Mouse (Mus musculus): ENCODE data around the gene 4930564D02Rik.

4930564D02Rik gene

DNA sequence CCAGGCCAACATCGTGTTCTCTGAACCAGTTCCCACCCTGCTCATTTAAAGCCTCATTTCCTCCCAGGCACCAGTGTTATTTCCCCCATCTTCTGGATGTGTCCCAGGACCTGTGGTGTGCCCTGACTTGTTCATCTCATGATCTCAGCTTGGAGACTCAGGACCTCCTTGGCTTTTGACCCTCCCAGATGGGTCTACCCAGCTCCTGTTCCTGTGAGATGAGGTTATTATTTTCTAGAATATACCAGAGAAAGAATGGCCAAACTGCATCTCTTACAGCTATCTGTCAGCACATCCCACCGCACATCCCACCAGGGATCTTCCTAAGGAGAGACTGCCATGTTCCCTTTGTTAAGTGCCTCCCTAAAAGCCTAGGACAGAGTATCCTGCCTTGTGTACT is 22.0 kb downstream of the 4930564D02Rik start:
- ChIA-PET CTCF (interaction anchor here in 1 of 4 experiments (1.0 to 1.2 kb wide), 2 partner anchors 311 to 375 kb away, joined by 3 to 4 read pairs; no protein-coding TSS in a partner anchor), POLR2A (interaction anchor here in 2 of 4 experiments (0.6 to 0.7 kb wide), 2 partner anchors 531 to 662 kb away, joined by 5 to 7 read pairs; no protein-coding TSS in a partner anchor)

GRCm38 (mm10) chr3:105090147-105090546 is 23.5 kb downstream of the 4930564D02Rik start:
- ChIA-PET POLR2A (interaction anchor here in 2 of 4 experiments (0.6 to 1.4 kb wide), 4 partner anchors 7 to 308 kb away, joined by 3 read pairs; no protein-coding TSS in a partner anchor), CTCF (interaction anchor here (0.6 to 2.2 kb wide), 14 partner anchors 10 to 376 kb away, joined by 3 to 14 read pairs (median 5); partner anchors contain the start of gene 4930564D02Rik (in 1 of the 4))

GRCm38 (mm10) chr3:105090981-105091380 is 24.3 kb downstream of the 4930564D02Rik start:
- ChIA-PET POLR2A (interaction anchor here in 3 of 4 experiments (0.6 to 1.4 kb wide), 4 partner anchors 8 to 309 kb away, joined by 3 read pairs; no protein-coding TSS in a partner anchor), CTCF (interaction anchor here (0.5 to 2.2 kb wide), 25 partner anchors 8 to 587 kb away, joined by 3 to 14 read pairs (median 4); partner anchors contain the start of genes 4930564D02Rik (in 1 of the 4) and Cttnbp2nl (in 1 of the 4))

GRCm38 (mm10) chr3:105092721-105093505 is 26.3 kb downstream of the 4930564D02Rik start:
- POLR2A ChIA-PET: interaction anchor here in 1 of 4 experiments (0.6 kb wide), 1 partner anchor 868 kb away, joined by 4 read pairs; no protein-coding TSS in a partner anchor

DNA sequence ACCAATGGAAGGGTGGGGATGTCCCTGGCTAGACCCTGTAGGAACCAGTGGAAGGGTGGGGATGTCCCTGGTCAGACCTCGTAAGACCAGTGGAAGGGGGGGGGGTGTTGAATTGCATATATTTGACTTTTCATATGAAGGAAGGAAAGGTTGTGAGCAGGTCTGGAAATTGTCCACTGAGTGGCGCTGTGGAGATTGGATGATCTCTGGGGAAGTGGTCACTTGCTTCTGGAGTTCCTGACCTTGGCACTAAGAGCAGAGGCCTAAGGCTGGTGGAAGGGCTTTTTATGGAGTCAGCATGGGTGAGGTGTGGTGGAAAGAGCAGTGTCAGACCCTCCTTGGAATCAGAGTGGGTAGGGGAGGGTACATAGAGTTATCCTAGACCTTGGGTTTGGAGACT is 27.8 kb downstream of the 4930564D02Rik start:
- ChIA-PET POLR2A (interaction anchor here in 1 of 4 experiments (0.6 kb wide), 1 partner anchor 132 kb away, joined by 3 read pairs; no protein-coding TSS in a partner anchor), CTCF (interaction anchor here in 2 of 4 experiments (0.7 kb wide), 2 partner anchors 325 to 388 kb away, joined by 3 to 4 read pairs; no protein-coding TSS in a partner anchor)

More at GRCm38 (mm10) chr3:105092721-105093505, 26.3 kb downstream of the 4930564D02Rik start:
- CTCF ChIA-PET: interaction anchor here in 3 of 4 experiments (0.5 to 1.3 kb wide), 7 partner anchors 17 to 844 kb away, joined by 3 to 6 read pairs (median 4); no protein-coding TSS in a partner anchor

- CTCF ChIA-PET: interaction anchor here in 3 of 4 experiments (0.6 to 1.3 kb wide), 4 partner anchors 12 to 388 kb away, joined by 3 to 7 read pairs (median 4); no protein-coding TSS in a partner anchor
- POLR2A ChIA-PET: no interaction called here
These were observed 28.4 kb downstream of the 4930564D02Rik start for GRCm38 (mm10) chr3:105095026-105095425.

- POLR2A ChIA-PET: no interaction called here
- CTCF ChIA-PET: no interaction called here
These were observed 30.9 kb downstream of the 4930564D02Rik start for GRCm38 (mm10) chr3:105097581-105097980.

- POLR2A ChIA-PET: interaction anchor here in 1 of 4 experiments (0.6 to 0.7 kb wide), 2 partner anchors 8 to 344 kb away, joined by 3 read pairs; no protein-coding TSS in a partner anchor
- CTCF ChIA-PET: interaction anchor here (0.6 to 1.7 kb wide), 4 partner anchors 9 to 151 kb away, joined by 4 to 8 read pairs (median 5); no protein-coding TSS in a partner anchor
These were observed 33.1 kb downstream of the 4930564D02Rik start for GRCm38 (mm10) chr3:105099526-105100269.

DNA sequence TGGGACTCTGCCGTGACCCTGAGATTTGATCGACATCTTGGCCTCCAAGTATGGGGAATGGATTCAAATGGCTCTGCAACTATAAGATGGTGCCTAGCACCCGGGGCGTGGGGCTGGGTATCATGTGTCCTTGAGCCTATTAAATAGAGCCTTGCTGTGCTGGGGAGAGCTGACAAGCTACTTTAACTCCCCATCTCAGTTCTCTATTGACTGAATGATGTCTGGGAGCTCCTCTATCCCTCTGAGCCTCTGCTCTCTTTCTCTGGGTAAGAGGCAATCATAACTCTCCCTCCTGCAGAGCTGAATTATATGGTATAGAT is 33.6 kb downstream of the 4930564D02Rik start:
- ChIA-PET POLR2A (no interaction called here), CTCF (interaction anchor here in 1 of 4 experiments (1.7 kb wide), 1 partner anchor 9 kb away, joined by 8 read pairs; no protein-coding TSS in a partner anchor)

GRCm38 (mm10) chr3:105105827-105106226 is 39.2 kb downstream of the 4930564D02Rik start:
- ChIA-PET POLR2A (interaction anchor here in 1 of 4 experiments (0.7 kb wide), 1 partner anchor 19 kb away, joined by 7 read pairs; no protein-coding TSS in a partner anchor), CTCF (no interaction called here)

DNA sequence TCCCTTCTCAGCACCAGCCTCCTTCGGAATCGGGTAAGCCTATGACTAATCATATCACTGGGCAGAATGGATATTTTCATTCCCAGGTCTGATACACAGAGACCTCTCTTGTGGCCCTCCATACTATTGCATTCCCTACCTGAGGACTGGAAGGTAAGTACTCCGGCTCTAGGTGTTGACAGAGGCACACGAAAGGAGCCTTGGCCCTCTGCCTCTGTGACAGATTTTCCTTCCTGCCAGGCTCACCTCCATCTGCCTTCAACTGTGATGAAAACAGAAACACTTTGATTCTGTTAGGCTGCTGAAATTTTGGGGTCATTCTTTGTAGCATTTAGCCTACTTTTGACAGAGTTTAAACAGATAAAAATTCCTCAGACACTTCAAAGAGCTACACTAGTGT is 47.2 kb downstream of the 4930564D02Rik start:
- CTCF ChIA-PET: interaction anchor here (0.6 to 1.7 kb wide), 13 partner anchors 10 to 880 kb away, joined by 3 to 9 read pairs (median 3); no protein-coding TSS in a partner anchor

GRCm38 (mm10) chr3:105114269-105114668 is 47.6 kb downstream of the 4930564D02Rik start:
- CTCF ChIA-PET: interaction anchor here (0.6 to 1.7 kb wide), 13 partner anchors 9 to 880 kb away, joined by 3 to 9 read pairs (median 3); no protein-coding TSS in a partner anchor
- POLR2A ChIA-PET: interaction anchor here in 2 of 4 experiments (0.5 to 1.3 kb wide), 3 partner anchors 95 to 585 kb away, joined by 3 to 5 read pairs (median 4); no protein-coding TSS in a partner anchor

More for the DNA sequence above, 47.2 kb downstream of the 4930564D02Rik start:
- POLR2A ChIA-PET: interaction anchor here in 1 of 4 experiments (0.9 to 1.3 kb wide), 2 partner anchors 95 to 258 kb away, joined by 3 to 4 read pairs; no protein-coding TSS in a partner anchor

DNA sequence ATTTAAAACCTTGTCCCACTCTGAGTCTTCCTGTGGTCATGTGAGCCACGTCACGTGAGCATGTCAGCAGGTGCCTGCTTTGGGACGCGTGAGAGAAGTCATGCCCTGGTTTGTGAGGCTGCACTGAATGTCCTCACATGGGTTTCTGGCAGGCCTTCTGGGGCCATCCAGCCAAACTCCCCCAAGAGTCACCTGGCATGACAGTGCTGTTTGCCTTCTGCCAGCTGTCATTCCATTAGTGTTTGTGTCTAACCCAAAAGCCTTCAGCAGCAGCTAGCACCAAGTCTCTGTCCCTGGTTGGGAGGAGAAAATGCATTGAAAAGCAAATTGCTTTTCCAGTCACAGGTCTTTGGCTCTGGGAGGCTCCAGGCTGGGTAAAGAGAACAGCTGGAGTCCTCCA is 50.0 kb downstream of the 4930564D02Rik start:
- POLR2A ChIA-PET: interaction anchor here in 2 of 4 experiments (0.7 to 1.5 kb wide), 2 partner anchors 34 to 334 kb away, joined by 3 to 4 read pairs; no protein-coding TSS in a partner anchor

DNA sequence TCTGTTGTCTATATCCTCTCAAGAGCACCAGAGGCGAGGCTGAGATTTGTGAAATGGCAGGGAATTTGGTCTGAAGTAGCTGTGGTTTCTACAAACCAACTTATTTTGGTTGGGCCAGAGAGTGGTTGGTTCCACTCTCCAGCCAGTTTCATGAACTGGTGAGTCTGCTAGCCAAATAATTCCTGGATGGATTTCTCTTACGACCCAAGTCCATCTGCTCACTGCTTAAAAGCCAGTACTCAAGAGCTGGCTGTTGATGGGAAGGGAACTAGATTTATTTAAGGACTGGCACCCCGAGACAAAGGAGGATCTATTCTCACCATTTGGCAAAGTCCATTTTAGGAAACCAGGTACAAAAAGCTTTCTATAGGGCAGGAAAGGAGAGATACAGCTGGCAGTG is 57.1 kb downstream of the 4930564D02Rik start:
- POLR2A ChIA-PET: interaction anchor here in 1 of 4 experiments (0.6 kb wide), 1 partner anchor 782 kb away, joined by 3 read pairs; no protein-coding TSS in a partner anchor
- CTCF ChIA-PET: interaction anchor here in 1 of 4 experiments (0.6 kb wide), 1 partner anchor 10 kb away, joined by 3 read pairs; no protein-coding TSS in a partner anchor

More for the DNA sequence above, 50.0 kb downstream of the 4930564D02Rik start:
- CTCF ChIA-PET: interaction anchor here in 2 of 4 experiments (0.6 to 1.0 kb wide), 2 partner anchors 58 to 98 kb away, joined by 3 to 4 read pairs; no protein-coding TSS in a partner anchor

- ChIA-PET POLR2A (no interaction called here), CTCF (interaction anchor here in 3 of 4 experiments (0.6 to 1.3 kb wide), 3 partner anchors 14 to 423 kb away, joined by 3 to 4 read pairs (median 4); no protein-coding TSS in a partner anchor)
These were observed 61.2 kb downstream of the 4930564D02Rik start for GRCm38 (mm10) chr3:105127881-105128280.
